Mouse (Mus musculus) thymus, adult 2 months (tissue): Measurements from ENCODE around the gene Ddb2. TPM values are rescaled to one million over a fixed set of nuclear protein-coding genes. Genes with fewer than 3 reads are reported as not detected.
A peak's percentile ranks its signal among the peaks of the same experiment; 100 is the strongest.

ENCODE experiments used
- DNase-seq: peaks from one replicate; pipeline ENCODE4 v3.0.0; 2021
- H3K27ac ChIP-seq: fragments of 200-500 bp; 2 replicates; pipeline ENCODE4 v1.5.1; 2012; ENCODE audit warnings: low read length, control low read depth; ENCODE audit not compliant: control insufficient read depth, insufficient read depth
- H3K27me3 ChIP-seq: fragments of 200-500 bp; 2 replicates; pipeline ENCODE4 v1.6.1; 2012; ENCODE audit warnings: mild to moderate bottlenecking, low read length, moderate library complexity, mixed read lengths; ENCODE audit not compliant: control insufficient read depth, insufficient read depth
- H3K36me3 ChIP-seq: fragments of 200-500 bp; 2 replicates; pipeline ENCODE4 v1.6.1; 2012; ENCODE audit warnings: mild to moderate bottlenecking, low read length, moderate library complexity; ENCODE audit not compliant: control insufficient read depth, insufficient read depth
- H3K4me1 ChIP-seq: fragments of 200-500 bp; replicated peaks from 2 replicates; pipeline ENCODE4 v1.6.1; 2012; ENCODE audit warnings: low read length; ENCODE audit not compliant: control insufficient read depth, insufficient read depth
- H3K4me3 ChIP-seq: fragments of 200-500 bp; 2 replicates; pipeline ENCODE4 v1.5.1; 2012; ENCODE audit warnings: mild to moderate bottlenecking, low read length, control low read depth, moderate library complexity; ENCODE audit not compliant: control insufficient read depth, insufficient read depth
- CTCF ChIP-seq: fragments of 200-500 bp; IDR thresholded peaks from 2 replicates; pipeline ENCODE4 v1.5.1; 2012; ENCODE audit warnings: mild to moderate bottlenecking, control low read depth, low read length, moderate library complexity, borderline replicate concordance; ENCODE audit not compliant: control insufficient read depth, poor library complexity, insufficient read depth; ENCODE audit errors: extremely low read depth
- POLR2A ChIP-seq: fragments of 200-500 bp; IDR thresholded peaks from 2 replicates; pipeline ENCODE4 v1.6.1; 2012; ENCODE audit warnings: mild to moderate bottlenecking, low read length, control low read depth, moderate library complexity; ENCODE audit not compliant: control insufficient read depth, poor library complexity, insufficient read depth; ENCODE audit errors: extremely low read depth
- WGBS: fragments of 180-500 bp; shearing (Covaris S2); methylation state at CpG from one replicate; pipeline ENCODE4 v1.1.7; 2018; 5-methylcytosine and 5-hydroxymethylcytosine counted together
- polyA plus RNA-seq: library from polyadenylated mRNA; depleted of rRNA; stranded (reverse); fragments of >200 nt; gene quantifications from 2 replicates; pipeline ENCODE4 v1.2.3, GENCODE M21; 2012

Ddb2 gene
- polyA plus RNA-seq, 1 experiment = 65.7 TPM

DNA sequence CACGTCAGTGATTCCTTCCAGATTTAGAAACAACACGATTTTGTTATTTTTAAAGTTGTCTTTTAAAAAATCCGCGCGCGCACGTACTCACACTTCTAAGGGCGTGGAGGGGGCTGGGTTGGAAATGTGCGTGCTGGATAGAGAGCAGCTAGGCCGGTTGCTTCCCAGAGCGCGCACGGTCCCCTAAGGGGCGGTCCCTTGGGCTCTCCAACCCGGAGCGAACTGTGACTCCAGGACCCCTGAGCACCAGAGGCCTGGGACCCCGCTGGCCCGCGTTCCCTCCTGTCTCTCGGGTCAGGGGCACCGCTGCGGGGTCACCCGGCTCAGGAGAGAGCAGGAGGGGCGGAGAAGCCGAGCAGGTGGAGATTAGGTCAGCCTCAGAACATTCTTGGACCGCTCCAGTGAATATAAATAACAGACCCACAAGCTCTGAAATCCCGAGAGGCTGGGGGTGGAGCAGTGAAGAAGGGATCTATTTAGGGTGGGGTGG is 18.9 kb upstream of the Ddb2 start, which contains the start of gene Pacsin3:
Gene Pacsin3 (plus strand): TSS at position 294 of the 490 bp plus-strand sequence.
- 10% methylated on average over 27 of the region's 27 CpGs for WGBS
- H3K4me3 ChIP-seq = peak within 1 kb of the TSS; percentile 51
- H3K36me3 ChIP-seq = no peaks in the 10 kb centered on the region
- no peak for DNase-seq
- H3K4me1 ChIP-seq = peaks cover 19% of the 10 kb centered on the region
- no peak within 1 kb of the TSS for H3K27ac ChIP-seq
- H3K27me3 ChIP-seq = peaks cover 30% of the 10 kb centered on the region
- TF ChIP-seq POLR2A (no peak), CTCF (no peak)

GRCm38 (mm10) chr2:91254725-91255380 is 18.1 kb upstream of the Ddb2 start:
- Histone ChIP-seq H3K4me1 (peaks cover 20% of the 10 kb centered on the region), H3K4me3 (no peak overlapping the region), H3K27ac (no peak overlapping the region), H3K27me3 (peaks cover 30% of the 10 kb centered on the region), H3K36me3 (no peaks in the 10 kb centered on the region)
- 76% methylated on average over 8 of the region's 8 CpGs for WGBS
- no peak for DNase-seq
- TF ChIP-seq POLR2A = no peak
- no peak for TF ChIP-seq CTCF

- 70% methylated on average over 4 of the region's 4 CpGs for WGBS
- TF ChIP-seq POLR2A = no peak
- TF ChIP-seq CTCF = no peak
- DNase-seq = no peak
Measured at GRCm38 (mm10) chr2:91252512-91252911, 15.7 kb upstream of the Ddb2 start.

DNA sequence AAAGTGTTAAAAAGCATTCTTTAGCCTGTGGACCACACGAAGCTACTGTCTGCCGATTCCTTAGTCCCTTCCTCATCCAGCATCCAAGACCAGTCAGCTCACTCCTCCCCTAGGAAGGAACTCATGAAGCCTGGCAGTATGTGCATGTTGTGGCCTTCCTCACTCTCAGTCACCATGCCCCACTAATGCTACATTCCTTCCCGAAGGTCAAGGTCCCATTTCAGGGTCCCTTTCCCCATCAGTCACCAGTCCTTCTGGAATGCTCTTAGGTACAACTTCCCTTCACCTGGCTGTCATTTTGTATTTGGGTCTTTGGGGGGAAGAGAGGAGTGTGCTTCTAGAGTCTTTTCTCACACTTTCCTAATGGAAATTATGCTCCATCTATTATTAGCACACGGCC is 15.2 kb upstream of the Ddb2 start:
- WGBS = 87% methylated on average over 4 of the region's 4 CpGs
- Histone ChIP-seq H3K4me1 (peaks cover 16% of the 10 kb centered on the region), H3K27ac (no peak overlapping the region), H3K36me3 (no peaks in the 10 kb centered on the region), H3K4me3 (no peak overlapping the region), H3K27me3 (peaks cover 21% of the 10 kb centered on the region)
- TF ChIP-seq CTCF = no peak
- TF ChIP-seq POLR2A = no peak
- no peak for DNase-seq

More at GRCm38 (mm10) chr2:91252512-91252911, 15.7 kb upstream of the Ddb2 start:
- peaks cover 21% of the 10 kb centered on the region for H3K4me1 ChIP-seq
- H3K27ac ChIP-seq = no peak overlapping the region
- H3K4me3 ChIP-seq = no peak overlapping the region
- peaks cover 26% of the 10 kb centered on the region for H3K27me3 ChIP-seq
- no peaks in the 10 kb centered on the region for H3K36me3 ChIP-seq

- 95% methylated on average over 4 of the region's 4 CpGs for WGBS
- H3K36me3 ChIP-seq = no peaks in the 10 kb centered on the region
- TF ChIP-seq CTCF = no peak
- TF ChIP-seq POLR2A = no peak
- no peak for DNase-seq
- H3K4me3 ChIP-seq = no peak overlapping the region
- H3K4me1 ChIP-seq = peaks cover 5% of the 10 kb centered on the region
- no peaks in the 10 kb centered on the region; the same call in 1 of the 2 replicates for H3K27me3 ChIP-seq
- no peak overlapping the region for H3K27ac ChIP-seq
Measured at GRCm38 (mm10) chr2:91248366-91248765, 11.6 kb upstream of the Ddb2 start.

DNA sequence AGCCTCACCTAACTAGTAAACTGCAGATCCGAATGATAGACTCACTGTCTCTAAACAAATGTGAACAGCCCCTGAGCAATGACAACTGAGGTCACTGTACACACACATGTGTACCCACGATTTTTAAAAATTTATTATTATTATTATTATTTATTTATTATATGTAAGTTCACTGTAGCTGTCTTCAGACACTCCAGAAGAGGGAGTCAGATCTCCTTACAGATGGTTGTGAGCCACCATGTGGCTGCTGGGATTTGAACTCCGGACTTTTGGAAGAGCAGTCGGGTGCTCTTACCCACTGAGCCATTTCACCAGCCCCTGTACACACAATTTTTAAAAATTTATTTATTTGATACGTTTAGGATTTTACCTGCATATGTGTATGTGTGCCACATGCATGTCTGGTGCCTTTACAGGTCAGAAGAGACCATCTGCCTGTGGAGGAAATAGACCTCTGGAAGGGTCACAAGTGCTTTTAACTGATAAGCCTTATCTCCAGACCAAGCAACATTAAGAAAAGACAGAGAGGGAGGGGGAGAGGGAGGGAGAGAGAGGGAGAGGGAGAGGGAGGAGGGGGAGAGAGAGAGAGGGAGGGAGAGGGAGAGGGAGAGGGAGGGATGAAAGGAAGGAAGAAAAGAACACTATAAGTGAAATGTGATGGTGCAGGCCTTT is 7.9 kb upstream of the Ddb2 start:
- TF ChIP-seq CTCF = no peak
- TF ChIP-seq POLR2A = no peak
- DNase-seq = no peak
- H3K27me3 ChIP-seq = no peaks in the 10 kb centered on the region
- no peak overlapping the region for H3K4me3 ChIP-seq
- no peak overlapping the region for H3K27ac ChIP-seq
- WGBS = 86% methylated on average over 5 of the region's 5 CpGs
- no peaks in the 10 kb centered on the region for H3K36me3 ChIP-seq
- peaks cover 9% of the 10 kb centered on the region for H3K4me1 ChIP-seq
